Comparison of ENCODE assay signal across 9 mouse cellular contexts in the genomic region with DNA sequence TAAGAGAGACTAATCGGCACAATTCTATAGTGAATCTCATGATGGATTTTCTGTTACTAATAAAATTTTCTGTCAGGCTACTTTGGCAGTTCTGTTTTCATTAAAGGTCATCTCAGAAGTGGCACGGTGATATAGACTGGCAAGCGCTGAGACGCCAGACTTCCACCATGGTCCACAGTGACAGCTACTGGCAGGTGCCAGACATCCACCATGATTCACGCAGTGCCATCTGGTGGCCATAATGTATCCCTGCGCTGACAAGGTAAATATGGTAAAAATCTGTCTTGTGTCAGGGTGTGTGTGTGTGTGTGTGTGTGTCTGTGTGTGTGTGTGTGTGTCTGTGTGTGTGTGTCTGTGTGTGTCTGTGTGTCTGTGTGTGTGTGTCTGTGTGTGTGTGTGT.
DNase-seq lines count a peak whose midpoint lies in the region; ATAC-seq and TF ChIP-seq lines count a peak whose summit lies in the region.
"Had no signal": no experiment of that assay in that cellular context is flagged by ENCODE, and none has a peak within 500 bp of the region (broad histone marks: within the 10 kb centered on the region; RNA-seq: fewer than 3 reads in every experiment).

No protein-coding gene starts in this region.

- no peaks in the 10 kb centered on the region for H3K4me1 ChIP-seq in forebrain, embryonic 12.5 days
- H3K4me1 ChIP-seq in kidney, adult 2 months (ENCODE audit: control insufficient read depth, insufficient read depth, low read length) = no peaks in the 10 kb centered on the region
- H3K4me1 ChIP-seq in olfactory bulb, adult 2 months (ENCODE audit: control insufficient read depth, insufficient read depth, low read length) = no peaks in the 10 kb centered on the region
- H3K4me1 ChIP-seq: heart, embryonic 13.5 days had no signal

- peak; percentile 86 for TF ChIP-seq CTCF in kidney, adult 2 months (conservative IDR thresholded peaks at IDR 0.05; ENCODE audit: insufficient read depth, insufficient read length, low read depth, low read length)
- TF ChIP-seq CTCF in olfactory bulb, adult 2 months (IDR thresholded peaks at IDR 0.05; ENCODE audit: insufficient read depth, low read depth, low read length) = peak; percentile 53; the same call in 1 of the 2 replicates

- peak; percentile 2 for DNase-seq in thymus, postnatal 25 days
- no peak for DNase-seq in thymus, postnatal 0 days (ENCODE audit: low spot score)
- peak; percentile 5 for DNase-seq in c-Kit-positive CD71-positive TER-119-negative erythroid progenitor cells, embryonic 14.5 days (ENCODE audit: low read depth)
- peak; percentile 43 for DNase-seq in kidney, adult 2 months
- peak; percentile 10 to 31 for DNase-seq in left cerebral cortex, postnatal 36 days (ENCODE audit: low spot score in 2 of 2)
- DNase-seq in thymus, postnatal 36 days = no peak

- no peaks in the 10 kb centered on the region for H3K36me3 ChIP-seq in forebrain, embryonic 12.5 days (replicated peaks)
- H3K36me3 ChIP-seq in kidney, adult 2 months (ENCODE audit: control insufficient read depth, insufficient read depth, low read length) = no peaks in the 10 kb centered on the region
- H3K36me3 ChIP-seq: heart, embryonic 13.5 days had no signal

- H3K27ac ChIP-seq in forebrain, embryonic 12.5 days = no peak overlapping the region
- no peak overlapping the region for H3K27ac ChIP-seq in kidney, adult 2 months (ENCODE audit: insufficient read depth, low read depth, low read length)
- no peak overlapping the region for H3K27ac ChIP-seq in olfactory bulb, adult 2 months (ENCODE audit: insufficient read depth, low read depth, low read length)
- H3K27ac ChIP-seq: heart, embryonic 13.5 days had no signal

- 27% methylated on average over 6 of the region's 6 CpGs for WGBS in forebrain, embryonic 12.5 days
- WGBS in kidney, adult 2 months = 31% methylated on average over 6 of the region's 6 CpGs
- 16% methylated on average over 6 of the region's 6 CpGs for WGBS in olfactory bulb, adult 2 months

- H3K9ac ChIP-seq in forebrain, embryonic 12.5 days = no peak overlapping the region
- H3K9ac ChIP-seq: heart, embryonic 13.5 days had no signal

- no peak overlapping the region for H3K4me3 ChIP-seq in forebrain, embryonic 12.5 days (replicated peaks)
- no peak overlapping the region for H3K4me3 ChIP-seq in kidney, adult 2 months (ENCODE audit: insufficient read depth, low read depth, low read length)
- H3K4me3 ChIP-seq in olfactory bulb, adult 2 months (ENCODE audit: insufficient read depth, low read depth, low read length) = no peak overlapping the region
- H3K4me3 ChIP-seq: heart, embryonic 13.5 days had no signal

- no peaks in the 10 kb centered on the region for H3K27me3 ChIP-seq in forebrain, embryonic 12.5 days
- H3K27me3 ChIP-seq in kidney, adult 2 months (replicated peaks; ENCODE audit: control insufficient read depth, insufficient read depth, low read length) = no peaks in the 10 kb centered on the region
- H3K27me3 ChIP-seq: heart, embryonic 13.5 days had no signal

- no peak overlapping the region for H3K4me2 ChIP-seq in forebrain, embryonic 12.5 days
- H3K4me2 ChIP-seq: heart, embryonic 13.5 days had no signal

- peak; percentile 87 for ATAC-seq in forebrain, embryonic 12.5 days (ENCODE audit: low FRiP score)

- TF ChIP-seq POLR2A in kidney, adult 2 months (IDR thresholded peaks at IDR 0.05; ENCODE audit: low read depth, low read length) = no peak
- no peak for TF ChIP-seq POLR2A in olfactory bulb, adult 2 months (IDR thresholded peaks at IDR 0.05; ENCODE audit: insufficient read depth, low read depth, low read length)

- no peaks in the 10 kb centered on the region for H3K9me3 ChIP-seq in forebrain, embryonic 12.5 days
- H3K9me3 ChIP-seq: heart, embryonic 13.5 days had no signal

- intact Hi-C loops in left cerebral cortex, postnatal 36 days (cut with DNase I) = loop anchor here (10.0 kb wide), 1 partner anchor 291 kb away; no protein-coding TSS in a partner anchor

Comparison
In these comparisons a context has a peak if more than half of its experiments do, and no peak if none do; other contexts are left out.
1. DNase-seq: peak in thymus, postnatal 25 days (single experiment), c-Kit-positive CD71-positive TER-119-negative erythroid progenitor cells, embryonic 14.5 days (single experiment), kidney, adult 2 months (single experiment) and left cerebral cortex, postnatal 36 days (2 of 2); none in thymus, postnatal 0 days (single experiment) and thymus, postnatal 36 days (0 of 2).